Mouse (Mus musculus) C2C12 (cell line): ENCODE results near the gene Ube2j2. TPM values are rescaled to one million over a fixed set of nuclear protein-coding genes. Genes with fewer than 3 reads are reported as not detected.

ENCODE experiments used
- H3K27me3 ChIP-seq: one replicate; pipeline ENCODE4 v1.6.1; 2011; ENCODE audit not compliant: control insufficient read depth, insufficient read depth, insufficient read length
- H3K36me3 ChIP-seq: one replicate; pipeline ENCODE4 v1.6.1; 2011; ENCODE audit not compliant: control insufficient read depth, insufficient read depth
- H3K4me3 ChIP-seq: one replicate; pipeline ENCODE4 v1.5.1; 2011; ENCODE audit warnings: mild to moderate bottlenecking, control low read depth; ENCODE audit not compliant: poor library complexity, insufficient read depth, severe bottlenecking
- H3K79me2 ChIP-seq: one replicate; pipeline ENCODE4 v1.6.1; 2011; ENCODE audit not compliant: control insufficient read depth, insufficient read depth
- H3K79me3 ChIP-seq: one replicate; pipeline ENCODE4 v1.6.1; 2011; ENCODE audit warnings: low read depth, control low read depth
- H3ac ChIP-seq: one replicate; pipeline ENCODE3; 2011; ENCODE audit warnings: low read depth; ENCODE audit not compliant: control insufficient read depth, insufficient read length
- CEBPB ChIP-seq: IDR thresholded peaks from one replicate; pipeline ENCODE4 v1.6.1; 2011; ENCODE audit warnings: low read depth, mild to moderate bottlenecking, control low read depth, moderate library complexity
- CTCF ChIP-seq: IDR thresholded peaks from one replicate; pipeline ENCODE4 v1.5.1; 2011; ENCODE audit not compliant: control insufficient read depth, insufficient read depth, insufficient read length
- FOSL1 ChIP-seq: IDR thresholded peaks from one replicate; pipeline ENCODE4 v1.8.0; 2011; ENCODE audit warnings: mild to moderate bottlenecking, low read length; ENCODE audit not compliant: poor library complexity, insufficient read depth, severe bottlenecking
- MAX ChIP-seq: IDR thresholded peaks from one replicate; pipeline ENCODE4 v1.6.1; 2011; ENCODE audit warnings: mild to moderate bottlenecking, control low read depth
- MYOD1 ChIP-seq: IDR thresholded peaks from one replicate; pipeline ENCODE4 v1.6.1; 2011; ENCODE audit warnings: low read depth; ENCODE audit not compliant: control insufficient read depth, insufficient read length
- MYOG ChIP-seq: IDR thresholded peaks from one replicate; pipeline ENCODE4 v1.6.1; 2011; ENCODE audit not compliant: control insufficient read depth, insufficient read length; ENCODE audit errors: extremely low read depth
- USF1 ChIP-seq: IDR thresholded peaks from one replicate; pipeline ENCODE4 v1.6.1; 2011; ENCODE audit warnings: low read depth, mild to moderate bottlenecking, control low read depth, moderate library complexity
- polyA plus RNA-seq: library from polyadenylated mRNA; unstranded; fragments of >200 nt; fragmentation: generic; extraction: Trizol; gene quantifications from one replicate; pipeline ENCODE4 v1.2.1, GENCODE M21; 2012; ENCODE audit warnings: missing spikeins

Ube2j2 gene
- polyA plus RNA-seq, 1 experiment: 68.2 TPM

DNA sequence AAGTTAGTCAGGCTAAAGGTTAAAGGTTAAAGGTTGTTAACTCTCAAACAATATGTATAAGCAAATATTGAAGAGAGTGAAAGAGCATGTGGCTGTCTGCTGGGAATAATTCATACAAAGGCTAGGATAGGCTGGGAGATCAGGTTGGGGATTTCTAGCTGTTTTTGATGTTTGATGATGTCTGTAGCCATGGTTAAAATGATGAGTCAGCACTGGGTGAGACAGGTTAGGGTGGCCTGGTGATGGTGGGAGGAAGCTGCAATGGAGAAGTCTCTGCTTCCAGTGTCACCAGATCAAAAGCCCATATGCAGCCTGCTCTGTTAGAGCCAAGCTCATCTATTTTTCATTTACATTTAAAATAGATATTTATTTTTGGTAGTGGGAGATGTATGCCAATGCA is 3.5 kb downstream of the Ube2j2 start:
- no peaks in the 10 kb centered on the region for H3K27me3 ChIP-seq
- H3ac ChIP-seq: no peak overlapping the region
- peaks cover 91% of the 10 kb centered on the region for H3K79me2 ChIP-seq
- peaks cover 57% of the 10 kb centered on the region for H3K36me3 ChIP-seq
- H3K4me3 ChIP-seq: no peak overlapping the region
- peaks cover 57% of the 10 kb centered on the region for H3K79me3 ChIP-seq
- no peak for TF ChIP-seq CEBPB
- no peak for TF ChIP-seq USF1
- TF ChIP-seq FOSL1: no peak
- no peak for TF ChIP-seq CTCF
- TF ChIP-seq MAX: no peak
- TF ChIP-seq MYOD1: no peak
- TF ChIP-seq MYOG: no peak

DNA sequence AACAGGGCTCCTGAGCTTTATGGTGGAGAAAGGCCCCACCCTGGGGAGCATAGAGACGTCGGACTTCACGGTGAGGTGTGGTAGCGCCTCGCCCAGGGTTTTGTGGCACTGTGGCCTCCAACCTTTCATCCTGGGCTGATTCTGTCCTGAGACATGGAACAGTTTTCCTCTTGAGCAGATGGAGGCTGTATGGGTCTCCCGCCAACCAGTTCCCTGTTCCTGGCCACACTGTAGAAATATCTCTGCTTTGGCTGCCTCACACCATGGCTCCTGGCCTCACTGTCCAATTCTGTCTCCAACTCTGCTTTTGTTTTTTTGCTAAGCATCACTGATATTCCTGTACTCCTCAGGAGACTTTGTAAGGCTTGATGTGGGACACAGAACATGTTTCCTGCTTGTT is 11.9 kb downstream of the Ube2j2 start:
- Histone ChIP-seq H3K36me3 (peaks cover 63% of the 10 kb centered on the region), H3K79me3 (peaks cover 19% of the 10 kb centered on the region), H3K27me3 (no peaks in the 10 kb centered on the region), H3ac (no peak overlapping the region), H3K79me2 (peaks cover 36% of the 10 kb centered on the region), H3K4me3 (no peak overlapping the region)
- no peak for TF ChIP-seq CTCF

DNA sequence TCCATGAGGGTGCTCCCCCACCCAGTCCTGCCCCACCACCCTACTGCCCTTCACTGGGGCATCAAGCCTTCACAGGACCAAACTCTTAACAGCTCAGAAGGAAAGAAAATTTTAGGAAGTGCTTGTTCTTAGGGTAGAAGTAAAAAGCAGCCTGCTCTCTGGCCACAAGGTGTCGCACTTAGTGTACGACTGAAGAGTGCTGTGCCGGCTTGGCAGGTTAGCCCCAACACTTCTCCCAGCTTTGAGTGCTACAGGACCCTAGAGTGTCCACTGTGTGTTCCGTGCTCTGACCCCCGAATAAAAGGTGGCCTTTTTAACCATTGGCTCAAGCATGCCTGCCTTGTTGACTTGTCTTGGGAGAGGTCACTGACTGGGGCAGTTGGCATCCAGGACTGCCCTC is 15.6 kb downstream of the Ube2j2 start:
- TF ChIP-seq CTCF (peak; percentile 1), MYOD1 (no peak)
- Histone ChIP-seq H3K79me3 (no peaks in the 10 kb centered on the region), H3ac (no peak overlapping the region), H3K79me2 (peaks cover under 1% of the 10 kb centered on the region), H3K4me3 (no peak overlapping the region), H3K36me3 (peaks cover 40% of the 10 kb centered on the region), H3K27me3 (no peaks in the 10 kb centered on the region)

DNA sequence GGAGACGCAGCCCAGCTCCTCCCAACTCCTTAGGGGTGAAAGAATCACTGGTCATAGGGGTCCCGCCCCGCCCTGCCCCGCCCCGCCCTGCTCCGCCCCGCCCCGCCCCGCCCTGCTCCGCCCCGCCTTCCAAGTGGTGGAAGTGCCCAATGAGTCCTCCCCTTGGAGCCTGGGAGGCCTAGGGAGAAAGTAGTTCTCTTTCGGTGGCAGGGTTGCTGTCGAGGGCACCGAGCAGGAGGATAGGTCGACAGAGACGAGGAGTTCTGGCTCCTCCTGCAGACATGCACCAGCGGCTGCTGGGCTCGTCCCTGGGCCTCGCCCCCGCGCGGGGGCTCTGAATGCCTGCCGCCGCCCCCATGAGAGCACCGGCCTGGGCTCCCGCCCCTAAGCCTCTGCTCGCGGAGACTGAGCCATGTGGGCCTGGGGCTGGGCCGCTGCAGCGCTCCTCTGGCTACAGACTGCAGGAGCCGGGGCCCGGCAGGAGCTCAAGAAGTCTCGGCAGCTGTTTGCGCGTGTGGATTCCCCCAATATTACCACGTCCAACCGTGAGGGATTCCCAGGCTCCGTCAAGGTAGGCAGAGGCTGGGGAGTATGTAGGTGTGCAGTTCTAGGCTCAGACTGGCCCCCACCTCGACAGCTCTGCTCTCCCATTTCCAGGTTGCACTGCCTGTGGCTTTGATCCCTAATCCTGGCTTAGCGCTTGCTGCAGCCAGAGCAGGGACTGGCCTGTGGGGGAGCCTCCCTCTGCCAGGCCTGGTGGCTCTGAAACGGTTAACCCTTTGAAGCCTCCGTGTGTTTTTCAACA is 18.7 kb downstream of the Ube2j2 start, which contains the start of gene C1qtnf12:
C1qtnf12 (plus strand) TSS at position 152 of the 805 bp plus-strand sequence.
- Histone ChIP-seq H3ac (no peak within 1 kb of the TSS), H3K4me3 (no peak within 1 kb of the TSS), H3K36me3 (peaks cover 27% of the 10 kb centered on the region), H3K79me3 (no peaks in the 10 kb centered on the region), H3K79me2 (no peaks in the 10 kb centered on the region), H3K27me3 (no peaks in the 10 kb centered on the region)
- TF ChIP-seq MYOD1: no peak
- TF ChIP-seq MYOG: no peak
- TF ChIP-seq USF1: no peak
- no peak for TF ChIP-seq MAX
- TF ChIP-seq CEBPB: no peak
- TF ChIP-seq CTCF: no peak
- no peak for TF ChIP-seq FOSL1

DNA sequence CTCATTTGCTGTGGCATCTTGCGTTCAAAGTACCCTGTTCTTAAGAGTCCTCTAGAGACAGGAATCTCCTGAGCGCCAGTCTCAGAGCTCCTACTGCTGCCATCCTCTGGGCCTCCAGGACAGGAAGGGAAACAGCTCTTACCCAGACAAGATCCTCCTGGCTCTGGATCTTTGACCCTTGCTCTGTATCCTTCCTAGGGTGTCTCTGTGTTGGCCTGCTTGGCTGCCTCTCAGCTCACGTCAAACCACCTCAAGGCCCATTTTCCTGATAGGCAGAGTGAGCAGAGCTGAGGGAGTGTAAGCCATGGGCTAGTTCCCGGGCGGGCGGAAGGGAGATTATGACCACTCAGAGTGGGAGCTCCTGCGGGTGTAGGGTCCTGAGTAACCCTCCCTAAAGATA is 19.5 kb downstream of the Ube2j2 start:
- no peaks in the 10 kb centered on the region for H3K79me3 ChIP-seq
- no peaks in the 10 kb centered on the region for H3K27me3 ChIP-seq
- no peaks in the 10 kb centered on the region for H3K79me2 ChIP-seq
- H3K36me3 ChIP-seq: peaks cover 20% of the 10 kb centered on the region
- H3K4me3 ChIP-seq: no peak overlapping the region
- TF ChIP-seq CEBPB: no peak
- TF ChIP-seq MYOG: no peak
- no peak for TF ChIP-seq USF1
- TF ChIP-seq CTCF: no peak
- TF ChIP-seq MAX: no peak
- no peak for TF ChIP-seq FOSL1
- TF ChIP-seq MYOD1: no peak
- no peak overlapping the region for H3ac ChIP-seq

DNA sequence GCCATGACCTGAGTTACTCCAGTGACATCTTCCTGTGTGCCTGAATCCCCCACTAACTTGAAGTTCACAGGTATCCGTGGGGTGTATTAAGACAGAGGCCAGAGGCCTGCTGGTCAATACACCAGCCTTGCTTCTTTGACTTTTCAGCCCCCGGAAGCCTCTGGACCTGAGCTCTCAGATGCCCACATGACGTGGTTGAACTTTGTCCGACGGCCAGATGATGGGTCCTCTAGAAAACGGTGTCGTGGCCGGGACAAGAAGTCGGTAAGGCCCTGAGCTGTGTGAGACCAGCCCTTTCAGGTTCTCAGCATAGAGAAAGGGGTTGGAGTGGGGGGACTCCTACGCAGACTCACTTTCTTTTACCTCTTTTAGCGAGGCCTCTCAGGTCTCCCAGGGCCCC is 20.8 kb downstream of the Ube2j2 start:
- Histone ChIP-seq H3K36me3 (peaks cover 15% of the 10 kb centered on the region), H3K79me3 (no peaks in the 10 kb centered on the region), H3ac (no peak overlapping the region), H3K27me3 (no peaks in the 10 kb centered on the region), H3K4me3 (no peak overlapping the region), H3K79me2 (no peaks in the 10 kb centered on the region)
- TF ChIP-seq MAX (no peak), CEBPB (no peak), FOSL1 (no peak), USF1 (no peak), CTCF (no peak), MYOD1 (no peak), MYOG (no peak)
